Mouse (Mus musculus) midbrain, embryonic 12.5 days (tissue): Measurements from ENCODE around the gene Prss42. TPM values are rescaled to one million over a fixed set of nuclear protein-coding genes. Genes with fewer than 3 reads are reported as not detected.
A peak's percentile ranks its signal among the peaks of the same experiment; 100 is the strongest.

Experiments used
- ATAC-seq: fragments of 200-750 bp; cut with Nextera tagmentation; 2 replicates; pipeline ENCODE4 v1.8.0; 2017; ENCODE audit warnings: low read depth, moderate TSS enrichment, moderate library complexity; ENCODE audit not compliant: low FRiP score
- H3K27ac ChIP-seq: fragments of 300-500 bp; sonication (generic); replicated peaks from 2 replicates; pipeline ENCODE4 v1.5.1; 2016; ENCODE audit warnings: mild to moderate bottlenecking
- H3K27me3 ChIP-seq: fragments of 300-500 bp; sonication (generic); 2 replicates; pipeline ENCODE4 v1.6.1; 2016; ENCODE audit warnings: mild to moderate bottlenecking
- H3K36me3 ChIP-seq: fragments of 300-500 bp; sonication (generic); 2 replicates; pipeline ENCODE4 v1.6.1; 2016
- H3K4me1 ChIP-seq: fragments of 300-500 bp; sonication (generic); 2 replicates; pipeline ENCODE4 v1.6.1; 2016
- H3K4me2 ChIP-seq: fragments of 300-500 bp; sonication (generic); replicated peaks from 2 replicates; pipeline ENCODE4 v1.6.1; 2016; ENCODE audit warnings: mild to moderate bottlenecking, moderate library complexity
- H3K4me3 ChIP-seq: fragments of 300-500 bp; sonication (generic); 2 replicates; pipeline ENCODE4 v1.5.1; 2016; ENCODE audit warnings: mild to moderate bottlenecking
- H3K9ac ChIP-seq: fragments of 300-500 bp; sonication (generic); replicated peaks from 2 replicates; pipeline ENCODE4 v1.6.1; 2016; ENCODE audit warnings: mild to moderate bottlenecking, moderate library complexity
- H3K9me3 ChIP-seq: fragments of 300-500 bp; sonication (generic); 2 replicates; pipeline ENCODE4 v1.6.1; 2016; ENCODE audit warnings: mild to moderate bottlenecking
- WGBS: fragments of 180-500 bp; shearing (Covaris S2); methylation state at CpG from one replicate; pipeline ENCODE4 v1.1.7; 2016; 5-methylcytosine and 5-hydroxymethylcytosine counted together
- polyA plus RNA-seq: library from polyadenylated mRNA; unstranded; fragments of >200 nt; fragmentation: Nextera tagmentation; extraction: Ambion mirVana; gene quantifications from 2 replicates; pipeline ENCODE4 v1.2.1, GENCODE M21; 2016

Gene Prss42
- polyA plus RNA-seq = not detected in 2 replicates

DNA sequence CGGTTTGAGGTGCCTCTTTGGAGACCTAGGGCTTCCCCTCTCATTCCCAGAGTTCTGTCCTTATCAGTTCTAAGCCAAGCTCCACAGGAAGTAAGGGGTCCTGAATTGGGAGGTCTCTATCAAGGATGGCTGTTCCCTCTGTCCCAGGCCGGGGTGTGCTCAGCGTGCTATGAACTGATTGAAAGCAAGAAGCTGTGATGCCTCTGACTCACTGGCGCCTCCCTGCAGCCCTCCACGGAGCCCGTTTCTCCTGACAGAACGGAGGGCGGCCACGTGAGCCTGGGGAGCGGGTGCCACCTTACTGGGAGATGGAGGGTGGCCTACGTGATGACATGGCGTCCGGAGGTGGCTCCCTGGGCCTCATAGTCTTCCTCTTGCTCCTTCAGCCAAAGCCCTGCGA lies at the start of gene Prss42:
TSS of gene Prss42 (plus strand) at position 301 of the 400 bp plus-strand sequence.
- H3K9me3 ChIP-seq = no peaks in the 10 kb centered on the region
- no peaks in the 10 kb centered on the region for H3K36me3 ChIP-seq
- H3K4me2 ChIP-seq = no peak within 1 kb of the TSS
- H3K4me1 ChIP-seq = no peaks in the 10 kb centered on the region
- H3K4me3 ChIP-seq = no peak within 1 kb of the TSS
- H3K9ac ChIP-seq = no peak within 1 kb of the TSS
- no peaks in the 10 kb centered on the region for H3K27me3 ChIP-seq
- no peak within 1 kb of the TSS for H3K27ac ChIP-seq
- ATAC-seq = no peak
- WGBS = 93% methylated on average over 14 of the region's 14 CpGs

DNA sequence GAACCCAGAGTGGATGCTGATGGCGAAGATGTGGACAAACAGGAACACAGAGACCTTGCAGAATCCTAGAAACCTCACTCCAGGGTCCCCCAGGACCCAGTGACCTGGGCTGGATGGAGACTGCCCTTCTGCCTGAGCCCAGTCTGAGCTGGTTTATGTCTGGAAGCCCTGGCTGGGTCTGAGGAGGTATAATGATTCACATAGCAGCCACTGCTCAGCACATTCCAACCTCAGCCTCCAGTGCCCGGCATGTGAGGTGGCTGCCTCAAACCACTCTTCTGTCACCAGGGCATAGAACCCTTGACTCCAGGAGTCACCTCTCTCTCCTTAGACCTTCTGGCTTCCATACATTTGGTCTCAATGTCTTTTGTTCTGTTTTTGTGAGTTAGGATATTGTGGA lies 49.5 kb upstream of the Prss42 start:
- peaks cover 3% of the 10 kb centered on the region; the same call in 1 of the 2 replicates for H3K4me1 ChIP-seq
- H3K4me2 ChIP-seq = no peak overlapping the region
- no peak overlapping the region for H3K4me3 ChIP-seq
- 78% methylated on average over 2 of the region's 2 CpGs for WGBS
- peaks cover 39% of the 10 kb centered on the region for H3K27me3 ChIP-seq
- H3K9me3 ChIP-seq = no peaks in the 10 kb centered on the region
- no peak overlapping the region for H3K27ac ChIP-seq
- ATAC-seq = no peak
- no peak overlapping the region for H3K9ac ChIP-seq
- H3K36me3 ChIP-seq = no peaks in the 10 kb centered on the region

DNA sequence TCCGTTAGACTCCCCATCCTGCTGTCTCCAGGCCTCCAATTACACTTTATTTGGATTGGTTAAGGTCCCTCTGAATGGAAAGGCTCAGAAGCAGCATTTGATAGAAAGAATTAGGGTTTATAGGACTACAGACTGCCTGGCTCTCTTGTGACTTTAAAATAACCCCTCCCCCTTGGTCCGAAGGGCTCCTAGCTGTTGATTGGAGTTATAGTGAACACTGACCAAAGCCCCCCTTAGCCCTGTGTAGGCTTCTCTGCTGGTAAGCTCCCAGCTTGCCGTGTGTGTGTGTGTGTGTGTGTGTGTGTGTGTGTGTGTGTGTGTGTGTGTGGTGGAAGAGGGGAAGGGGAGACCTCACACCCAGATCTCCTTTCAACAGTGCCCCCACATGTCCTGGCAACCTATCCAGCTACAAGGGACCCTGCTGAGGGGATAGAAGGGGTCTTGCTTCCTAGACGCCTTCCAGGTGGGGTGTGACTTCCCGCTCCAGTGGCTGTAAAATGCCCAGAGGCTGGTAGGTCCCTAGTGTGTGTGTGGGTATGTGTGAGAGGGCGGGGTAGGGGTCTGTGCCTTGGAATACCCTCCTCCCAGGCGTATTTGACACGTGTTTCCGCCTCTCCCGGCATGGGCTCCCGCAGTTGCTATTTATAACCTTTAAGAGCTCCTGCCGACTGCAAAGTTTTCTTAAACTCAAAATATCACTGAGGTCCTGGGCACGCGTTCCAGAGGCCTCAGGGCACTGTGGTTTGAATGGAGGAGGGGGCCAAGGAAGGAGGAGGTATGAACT lies 47.4 kb upstream of the Prss42 start:
- H3K9ac ChIP-seq = no peak overlapping the region
- no peaks in the 10 kb centered on the region for H3K36me3 ChIP-seq
- 54% methylated on average over 14 of the region's 14 CpGs for WGBS
- no peaks in the 10 kb centered on the region for H3K9me3 ChIP-seq
- no peak overlapping the region for H3K4me2 ChIP-seq
- peaks cover 18% of the 10 kb centered on the region for H3K27me3 ChIP-seq
- H3K4me1 ChIP-seq = no peaks in the 10 kb centered on the region
- no peak for ATAC-seq
- no peak overlapping the region for H3K27ac ChIP-seq
- no peak overlapping the region for H3K4me3 ChIP-seq

DNA sequence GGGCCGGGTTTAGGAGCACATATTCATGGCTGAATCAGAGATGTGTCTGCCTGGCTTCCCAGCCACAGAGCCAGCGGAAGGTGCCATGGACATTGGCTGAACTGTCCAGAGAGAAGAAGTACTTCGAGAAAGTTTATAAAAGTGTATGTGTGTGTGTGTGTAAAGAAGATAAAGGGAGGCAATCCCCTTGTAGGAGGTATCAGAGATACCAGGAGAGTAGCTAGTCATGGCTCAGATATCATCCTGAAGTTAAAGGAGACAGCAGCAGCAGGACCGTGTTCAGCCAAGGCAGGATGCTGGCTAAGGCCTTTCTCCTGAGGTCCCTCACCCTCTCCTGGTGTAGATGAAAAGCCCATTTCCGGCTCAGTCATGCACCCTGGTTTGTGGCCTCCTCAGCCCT lies 46.6 kb upstream of the Prss42 start:
- 82% methylated on average over 5 of the region's 5 CpGs for WGBS
- no peaks in the 10 kb centered on the region for H3K9me3 ChIP-seq
- no peak overlapping the region for H3K9ac ChIP-seq
- no peak overlapping the region for H3K27ac ChIP-seq
- peaks cover 11% of the 10 kb centered on the region; the same call in 1 of the 2 replicates for H3K27me3 ChIP-seq
- no peak overlapping the region for H3K4me2 ChIP-seq
- ATAC-seq = no peak
- H3K4me3 ChIP-seq = no peak overlapping the region
- H3K36me3 ChIP-seq = no peaks in the 10 kb centered on the region
- H3K4me1 ChIP-seq = no peaks in the 10 kb centered on the region

DNA sequence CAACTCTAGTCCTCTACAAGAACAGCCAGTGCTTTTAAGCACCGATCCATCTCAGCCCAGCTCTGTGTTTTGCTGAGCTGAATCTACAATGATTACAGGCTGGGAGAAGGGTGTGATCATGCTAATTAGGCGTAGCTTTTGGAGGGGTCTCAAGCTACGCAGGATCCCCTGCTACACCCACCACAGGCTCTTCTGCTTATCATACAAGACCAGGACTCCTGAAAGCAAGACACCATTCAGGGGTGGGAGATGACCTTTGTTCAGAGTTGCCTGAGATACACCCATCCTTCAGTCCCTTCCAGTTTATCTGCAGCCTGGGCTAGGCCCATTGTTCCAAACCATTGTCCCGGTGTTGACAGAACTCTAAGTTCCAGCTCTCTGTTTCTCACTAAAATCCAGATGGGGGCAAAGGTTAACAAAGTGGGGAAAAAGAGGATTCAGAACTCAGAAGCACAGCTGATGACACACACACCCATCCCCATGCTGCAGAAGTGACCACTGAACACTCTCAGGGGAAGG lies 45.0 kb upstream of the Prss42 start:
- H3K9me3 ChIP-seq = no peaks in the 10 kb centered on the region
- 66% methylated on average over 4 of the region's 4 CpGs for WGBS
- H3K36me3 ChIP-seq = no peaks in the 10 kb centered on the region
- H3K27me3 ChIP-seq = peaks cover 11% of the 10 kb centered on the region; the same call in 1 of the 2 replicates
- ATAC-seq = no peak
- no peaks in the 10 kb centered on the region for H3K4me1 ChIP-seq
- no peak overlapping the region for H3K4me2 ChIP-seq
- H3K4me3 ChIP-seq = no peak overlapping the region
- no peak overlapping the region for H3K9ac ChIP-seq
- H3K27ac ChIP-seq = no peak overlapping the region

DNA sequence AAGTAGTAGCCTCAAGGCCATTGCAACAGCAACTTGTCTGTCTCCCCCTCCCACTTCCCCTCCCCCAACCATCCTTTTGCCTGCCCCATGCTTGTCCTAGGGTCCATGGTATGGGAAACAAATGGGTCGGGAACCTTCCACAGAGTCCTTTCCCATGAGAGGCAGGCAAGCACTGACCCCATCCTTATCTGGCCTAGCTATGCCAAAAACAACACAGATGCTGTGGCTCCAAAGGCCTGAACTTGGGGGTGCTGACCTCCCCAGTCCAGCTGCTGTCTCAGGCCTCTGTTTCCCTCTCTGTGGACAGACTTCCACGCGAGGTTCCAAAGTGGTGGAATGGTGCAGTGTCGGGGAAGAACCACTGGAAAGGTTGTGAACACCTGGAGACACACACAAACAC lies 44.2 kb upstream of the Prss42 start:
- H3K27me3 ChIP-seq = peaks cover 6% of the 10 kb centered on the region; the same call in 1 of the 2 replicates
- no peak overlapping the region for H3K4me2 ChIP-seq
- H3K27ac ChIP-seq = no peak overlapping the region
- no peaks in the 10 kb centered on the region for H3K4me1 ChIP-seq
- no peaks in the 10 kb centered on the region for H3K9me3 ChIP-seq
- H3K4me3 ChIP-seq = no peak overlapping the region
- WGBS = 92% methylated on average over 4 of the region's 4 CpGs
- no peaks in the 10 kb centered on the region for H3K36me3 ChIP-seq
- H3K9ac ChIP-seq = no peak overlapping the region
- ATAC-seq = no peak

DNA sequence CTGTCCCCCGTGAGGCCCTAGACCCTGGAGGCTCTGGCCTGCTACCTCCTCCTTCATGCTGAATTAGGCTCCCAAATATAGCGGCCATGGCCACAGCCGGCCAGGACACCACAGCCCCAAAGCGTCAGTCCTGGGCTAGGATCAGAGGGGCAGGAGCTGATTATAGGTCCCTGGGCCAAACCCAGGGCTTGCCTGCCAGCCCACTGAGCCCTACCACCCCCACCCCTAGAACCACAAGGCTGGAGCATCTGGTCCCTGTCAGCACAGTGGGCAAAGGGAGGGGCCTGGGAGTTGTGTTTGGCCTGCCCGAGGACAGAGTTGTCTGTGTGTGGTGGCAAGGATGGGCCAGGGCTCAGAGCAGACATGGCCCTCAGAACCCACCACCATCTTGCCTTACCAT lies 40.1 kb upstream of the Prss42 start:
- no peak overlapping the region for H3K9ac ChIP-seq
- H3K36me3 ChIP-seq = no peaks in the 10 kb centered on the region
- no peaks in the 10 kb centered on the region for H3K9me3 ChIP-seq
- H3K27me3 ChIP-seq = no peaks in the 10 kb centered on the region
- no peak overlapping the region for H3K27ac ChIP-seq
- H3K4me2 ChIP-seq = no peak overlapping the region
- no peak for ATAC-seq
- WGBS = 89% methylated on average over 5 of the region's 5 CpGs
- H3K4me1 ChIP-seq = no peaks in the 10 kb centered on the region
- H3K4me3 ChIP-seq = no peak overlapping the region

DNA sequence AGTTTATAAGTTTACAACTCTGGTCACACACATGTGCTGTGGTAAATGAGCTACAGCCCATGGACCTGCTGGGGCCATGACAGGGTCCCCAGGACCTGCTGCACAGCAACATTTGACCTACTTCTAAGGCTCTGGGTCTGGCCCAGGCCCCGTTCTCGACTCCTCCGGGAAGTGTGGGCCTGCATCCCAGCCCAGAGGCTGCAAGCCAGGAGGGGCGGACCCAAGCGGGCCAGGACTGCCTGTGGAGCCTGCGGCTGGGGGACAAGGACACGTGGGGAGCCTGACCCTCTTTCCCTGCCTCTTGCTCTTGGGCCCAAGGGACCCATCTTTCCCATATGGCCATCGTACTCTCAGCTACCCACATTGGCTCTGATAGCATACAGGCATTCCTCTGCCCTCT lies 39.4 kb upstream of the Prss42 start:
- no peaks in the 10 kb centered on the region for H3K4me1 ChIP-seq
- H3K27ac ChIP-seq = no peak overlapping the region
- no peak overlapping the region for H3K4me2 ChIP-seq
- H3K4me3 ChIP-seq = no peak overlapping the region
- 78% methylated on average over 8 of the region's 8 CpGs for WGBS
- H3K9ac ChIP-seq = no peak overlapping the region
- H3K9me3 ChIP-seq = no peaks in the 10 kb centered on the region
- no peaks in the 10 kb centered on the region for H3K27me3 ChIP-seq
- H3K36me3 ChIP-seq = no peaks in the 10 kb centered on the region
- no peak for ATAC-seq

DNA sequence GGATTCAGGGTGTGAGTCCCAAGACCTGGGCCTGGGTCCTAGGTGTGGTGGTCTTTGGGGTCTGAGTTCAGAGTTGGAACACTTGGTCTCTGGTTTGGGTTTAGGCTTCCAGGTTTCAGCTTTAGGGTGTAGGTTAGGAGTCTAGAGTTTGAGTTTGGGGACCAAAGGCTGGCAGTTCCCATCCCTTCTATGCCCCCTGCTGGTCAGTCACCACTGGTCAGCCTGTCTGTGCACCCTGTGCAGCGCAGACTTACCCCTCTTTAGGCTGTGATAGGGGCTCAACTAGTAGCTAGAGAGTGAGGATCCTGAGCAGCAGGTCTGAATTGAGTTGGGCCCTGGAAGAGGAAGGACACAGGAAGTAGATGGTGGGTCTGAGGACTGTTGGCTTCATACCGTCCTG lies 38.7 kb upstream of the Prss42 start:
- no peak overlapping the region for H3K27ac ChIP-seq
- H3K9me3 ChIP-seq = no peaks in the 10 kb centered on the region
- ATAC-seq = peak; percentile 38; the same call in 1 of the 2 replicates
- no peaks in the 10 kb centered on the region for H3K4me1 ChIP-seq
- H3K9ac ChIP-seq = no peak overlapping the region
- H3K36me3 ChIP-seq = no peaks in the 10 kb centered on the region
- H3K4me2 ChIP-seq = no peak overlapping the region
- H3K4me3 ChIP-seq = no peak overlapping the region
- H3K27me3 ChIP-seq = peaks cover 2% of the 10 kb centered on the region; the same call in 1 of the 2 replicates
- 70% methylated on average over 2 of the region's 2 CpGs for WGBS

DNA sequence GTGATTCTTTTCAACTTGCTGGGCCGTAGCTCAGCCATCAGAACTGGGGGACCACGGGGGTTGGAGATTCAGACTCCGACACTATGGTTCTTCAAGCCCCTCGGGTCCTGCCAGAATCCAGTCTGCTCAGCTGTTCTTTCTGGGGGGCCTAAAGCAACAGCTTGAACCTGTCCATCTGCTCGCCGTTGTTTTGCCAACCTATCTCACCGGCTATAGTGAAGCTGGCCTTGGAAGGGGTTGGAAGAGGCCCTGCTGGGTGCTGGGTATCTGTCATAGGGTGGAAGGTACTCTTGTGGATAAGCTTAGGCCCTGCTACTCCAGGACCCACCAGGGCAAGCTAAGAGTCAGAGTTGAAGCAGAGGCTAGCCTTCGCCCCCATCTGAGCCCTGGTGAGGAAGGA lies 37.1 kb upstream of the Prss42 start:
- ATAC-seq = no peak
- WGBS = 78% methylated on average over 8 of the region's 8 CpGs
- Histone ChIP-seq H3K36me3 (no peaks in the 10 kb centered on the region), H3K4me2 (no peak overlapping the region), H3K9ac (no peak overlapping the region), H3K4me3 (no peak overlapping the region), H3K4me1 (no peaks in the 10 kb centered on the region), H3K27ac (no peak overlapping the region), H3K9me3 (no peaks in the 10 kb centered on the region), H3K27me3 (peaks cover 4% of the 10 kb centered on the region; the same call in 1 of the 2 replicates)

DNA sequence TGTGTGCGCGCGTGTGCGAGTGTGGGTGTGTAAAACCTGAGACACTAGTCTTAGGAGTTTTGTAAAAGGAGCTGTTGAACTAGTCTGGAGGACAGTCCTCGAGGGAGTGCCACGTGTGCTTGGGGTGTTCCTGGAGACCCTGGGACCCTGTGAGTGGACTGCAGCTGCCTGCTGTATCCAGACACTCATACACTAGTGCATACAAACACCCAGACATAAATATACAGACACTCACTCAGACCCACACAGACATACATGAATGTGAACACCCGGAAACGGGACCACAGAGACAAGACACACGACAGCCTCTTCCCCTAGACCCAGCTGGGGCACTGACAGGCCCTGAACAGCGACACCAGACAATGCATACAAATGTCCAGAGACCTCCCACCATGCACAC lies 35.2 kb upstream of the Prss42 start:
- Histone ChIP-seq H3K4me1 (no peaks in the 10 kb centered on the region), H3K9ac (no peak overlapping the region), H3K9me3 (no peaks in the 10 kb centered on the region), H3K4me2 (no peak overlapping the region), H3K4me3 (no peak overlapping the region), H3K36me3 (no peaks in the 10 kb centered on the region), H3K27me3 (peaks cover 4% of the 10 kb centered on the region; the same call in 1 of the 2 replicates), H3K27ac (no peak overlapping the region)
- 83% methylated on average over 10 of the region's 10 CpGs for WGBS
- no peak for ATAC-seq

DNA sequence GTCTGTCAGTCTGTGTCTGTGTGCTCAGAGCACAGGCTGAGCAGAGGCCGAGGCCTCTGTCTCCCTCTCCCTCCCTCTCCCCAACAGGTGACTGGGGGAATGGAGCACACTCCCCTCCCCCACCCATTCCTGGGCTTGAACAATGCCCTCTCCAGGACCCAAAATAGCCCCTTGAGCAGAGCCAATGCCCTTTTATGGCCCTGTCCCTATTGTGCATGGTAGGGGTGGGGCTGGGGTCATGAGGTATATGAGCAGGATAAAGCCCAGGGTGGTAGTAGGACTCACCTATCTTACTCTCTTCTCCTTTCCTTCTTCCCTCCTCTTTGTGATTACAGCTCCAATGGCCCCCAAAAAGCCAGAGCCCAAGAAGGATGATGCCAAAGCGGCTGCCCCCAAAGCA lies 34.6 kb upstream of the Prss42 start:
- Histone ChIP-seq H3K4me2 (no peak overlapping the region), H3K4me1 (no peaks in the 10 kb centered on the region), H3K9ac (no peak overlapping the region), H3K36me3 (no peaks in the 10 kb centered on the region), H3K27ac (no peak overlapping the region), H3K9me3 (no peaks in the 10 kb centered on the region), H3K27me3 (peaks cover 4% of the 10 kb centered on the region; the same call in 1 of the 2 replicates), H3K4me3 (no peak overlapping the region)
- no peak for ATAC-seq
- WGBS = 70% methylated on average over 2 of the region's 2 CpGs
